Mouse (Mus musculus) hindbrain, embryonic 15.5 days (tissue): ENCODE measurements around the gene Rab28. TPM values are rescaled to one million over a fixed set of nuclear protein-coding genes. Genes with fewer than 3 reads are reported as not detected.

Experiments
- ATAC-seq: fragments of 200-750 bp; cut with Nextera tagmentation; 2 replicates; pipeline ENCODE4 v1.8.0; 2017; ENCODE audit warnings: low read depth, moderate number of reproducible peaks, moderate TSS enrichment; ENCODE audit not compliant: low FRiP score
- H3K27ac ChIP-seq: fragments of 300-500 bp; sonication (generic); replicated peaks from 2 replicates; pipeline ENCODE4 v1.5.1; 2015; ENCODE audit warnings: mild to moderate bottlenecking, inconsistent platforms
- H3K27me3 ChIP-seq: fragments of 300-500 bp; sonication (generic); 2 replicates; pipeline ENCODE4 v1.6.1; 2015; ENCODE audit warnings: control low read depth, inconsistent platforms
- H3K36me3 ChIP-seq: fragments of 300-500 bp; sonication (generic); 2 replicates; pipeline ENCODE4 v1.6.1; 2015; ENCODE audit warnings: control low read depth, inconsistent platforms
- H3K4me1 ChIP-seq: fragments of 300-500 bp; sonication (generic); replicated peaks from 2 replicates; pipeline ENCODE4 v1.6.1; 2015; ENCODE audit warnings: control low read depth, inconsistent platforms
- H3K4me2 ChIP-seq: fragments of 300-500 bp; sonication (generic); 2 replicates; pipeline ENCODE4 v1.6.1; 2015; ENCODE audit warnings: moderate library complexity, mild to moderate bottlenecking, inconsistent platforms
- H3K4me3 ChIP-seq: fragments of 300-500 bp; sonication (generic); 2 replicates; pipeline ENCODE4 v1.5.1; 2015; ENCODE audit warnings: mild to moderate bottlenecking, inconsistent platforms
- H3K9ac ChIP-seq: fragments of 300-500 bp; sonication (generic); 2 replicates; pipeline ENCODE4 v1.6.1; 2015; ENCODE audit warnings: inconsistent platforms
- H3K9me3 ChIP-seq: fragments of 300-500 bp; sonication (generic); 2 replicates; pipeline ENCODE4 v1.6.1; 2016; ENCODE audit warnings: control low read depth, inconsistent platforms
- WGBS: fragments of 180-500 bp; shearing (Covaris S2); methylation state at CpG from one replicate; pipeline ENCODE4 v1.1.7; 2015; 5-methylcytosine and 5-hydroxymethylcytosine counted together
- polyA plus RNA-seq: library from polyadenylated mRNA; unstranded; fragments of >200 nt; fragmentation: Nextera tagmentation; extraction: Ambion mirVana; gene quantifications from 2 replicates; pipeline ENCODE4 v1.2.1, GENCODE M21; 2015

Gene Rab28
- polyA plus RNA-seq = 58.3 and 61.9 TPM in 2 replicates

DNA sequence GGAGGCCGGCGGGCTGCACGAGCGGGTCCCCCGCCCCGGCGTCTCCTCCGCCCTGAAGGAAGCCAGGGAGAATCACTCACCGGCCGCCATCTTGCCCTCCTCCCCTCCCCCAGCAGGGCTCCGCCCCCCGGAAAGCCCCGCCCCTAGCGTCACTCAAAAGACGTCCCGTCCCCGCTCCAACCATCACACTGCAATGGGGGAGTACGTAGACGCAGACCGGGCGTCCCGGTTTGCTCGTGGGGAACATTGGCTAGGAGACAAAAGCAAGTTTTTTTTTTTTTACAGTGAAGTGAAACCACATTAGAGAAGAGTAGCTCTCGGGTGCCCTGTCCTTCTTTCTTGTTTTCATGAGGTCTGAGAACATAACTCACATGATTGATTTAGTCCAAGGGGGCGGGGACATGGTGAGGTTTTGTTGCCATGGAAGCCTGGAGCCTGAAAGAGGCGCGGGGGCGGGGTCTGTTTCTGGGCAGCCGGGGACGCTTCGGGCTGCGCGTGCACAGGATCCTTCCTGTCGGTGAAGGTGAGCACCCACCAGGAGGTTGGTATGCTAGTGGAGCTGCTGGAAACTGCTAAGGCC lies at the start of gene Rab28:
Rab28 (minus strand) TSS at position 107 of the 580 bp plus-strand sequence.
- Histone ChIP-seq H3K9ac (peak within 1 kb of the TSS; percentile 95), H3K27ac (peak within 1 kb of the TSS; percentile 94), H3K27me3 (no peaks in the 10 kb centered on the region), H3K4me3 (peak within 1 kb of the TSS; percentile 97), H3K9me3 (no peaks in the 10 kb centered on the region), H3K36me3 (no peaks in the 10 kb centered on the region), H3K4me2 (peak within 1 kb of the TSS; percentile 98), H3K4me1 (peaks cover 10% of the 10 kb centered on the region)
- ATAC-seq = peak; percentile 96
- under 1% methylated on average over 34 of the region's 34 CpGs for WGBS

DNA sequence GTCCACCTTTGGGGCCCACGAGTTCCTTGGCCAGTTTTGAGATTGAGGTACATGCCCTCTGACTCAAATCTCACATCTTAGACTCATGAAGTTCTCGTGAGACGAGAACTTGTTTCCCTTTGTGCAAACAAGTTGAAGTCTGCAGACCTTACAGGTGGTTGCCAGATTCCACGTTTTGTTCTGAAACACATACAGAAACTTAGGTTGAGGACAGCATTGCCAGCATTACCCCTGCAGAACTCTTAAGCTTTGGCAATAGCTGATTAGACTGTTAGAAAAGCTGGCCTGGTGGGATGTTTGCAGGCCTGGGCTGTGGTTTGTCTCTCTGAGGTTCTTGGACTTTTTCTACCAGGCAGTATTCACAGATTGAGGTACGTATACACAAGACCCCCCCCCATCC lies 49.4 kb upstream of the Rab28 start:
- H3K4me2 ChIP-seq = no peak overlapping the region
- H3K9me3 ChIP-seq = no peaks in the 10 kb centered on the region
- H3K27me3 ChIP-seq = peaks cover 93% of the 10 kb centered on the region
- WGBS = 4% methylated on average over 5 of the region's 5 CpGs
- ATAC-seq = no peak
- no peaks in the 10 kb centered on the region for H3K36me3 ChIP-seq
- H3K27ac ChIP-seq = no peak overlapping the region
- no peak overlapping the region for H3K9ac ChIP-seq
- H3K4me1 ChIP-seq = peaks cover 17% of the 10 kb centered on the region
- H3K4me3 ChIP-seq = no peak overlapping the region

DNA sequence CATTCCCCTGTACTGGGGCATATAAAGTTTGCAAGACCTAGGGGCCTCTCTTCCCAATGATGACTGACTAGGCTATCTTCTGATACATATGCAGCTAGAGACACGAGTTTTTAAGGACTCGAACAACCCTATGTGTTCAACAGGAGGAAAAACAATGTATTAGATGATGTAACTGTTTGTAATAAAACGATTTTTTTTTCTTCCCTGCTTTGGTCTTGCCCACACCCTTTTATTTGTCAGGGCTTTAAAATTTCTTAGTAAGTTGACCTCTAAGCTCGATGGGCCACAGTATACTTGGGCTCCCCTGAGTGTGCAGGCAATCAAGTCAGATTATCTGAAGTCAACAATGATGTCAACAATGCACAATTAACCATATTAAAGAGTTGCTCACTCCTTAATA lies 48.4 kb upstream of the Rab28 start:
- H3K9ac ChIP-seq = no peak overlapping the region
- whole genome bisulfite sequencing = 8% methylated on average over 4 of the region's 4 CpGs
- ATAC-seq = no peak
- H3K9me3 ChIP-seq = no peaks in the 10 kb centered on the region
- no peak overlapping the region for H3K4me2 ChIP-seq
- H3K27ac ChIP-seq = no peak overlapping the region
- H3K4me1 ChIP-seq = peaks cover 11% of the 10 kb centered on the region
- H3K4me3 ChIP-seq = no peak overlapping the region
- H3K27me3 ChIP-seq = peaks cover 93% of the 10 kb centered on the region
- H3K36me3 ChIP-seq = no peaks in the 10 kb centered on the region

DNA sequence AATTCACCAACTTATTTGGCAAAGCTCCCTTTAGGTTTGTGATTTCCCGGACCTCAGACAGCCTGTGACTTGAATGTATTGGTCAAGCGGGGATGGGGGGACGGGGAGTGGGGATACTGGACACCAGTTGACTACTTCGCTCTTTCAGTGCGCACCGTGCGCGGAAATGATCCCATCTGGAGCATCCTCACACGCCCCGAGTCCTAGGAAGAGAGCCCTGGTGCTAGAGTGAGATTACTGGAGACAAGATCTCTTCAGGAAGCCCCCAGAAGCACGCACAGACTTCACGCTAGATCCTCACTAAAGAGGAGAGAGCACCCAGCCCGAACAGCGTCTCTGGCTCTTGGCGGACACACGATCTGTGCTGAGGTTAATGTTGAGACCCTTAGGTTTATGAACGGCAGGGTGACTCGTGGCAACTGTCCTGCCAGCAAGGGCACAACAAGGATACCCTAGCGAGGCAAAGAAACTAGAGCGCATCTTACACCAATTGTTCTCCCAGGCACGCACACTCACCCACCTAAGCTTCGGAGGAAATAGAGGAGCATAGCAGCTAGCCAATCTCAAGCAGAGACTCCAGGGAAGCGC lies 47.5 kb upstream of the Rab28 start:
- Histone ChIP-seq H3K4me1 (peaks cover 7% of the 10 kb centered on the region; the same call in 1 of the 2 replicates), H3K9ac (no peak overlapping the region), H3K36me3 (no peaks in the 10 kb centered on the region), H3K4me3 (no peak overlapping the region), H3K4me2 (no peak overlapping the region), H3K27me3 (peaks cover 95% of the 10 kb centered on the region), H3K9me3 (no peaks in the 10 kb centered on the region), H3K27ac (no peak overlapping the region)
- ATAC-seq = no peak
- WGBS = 2% methylated on average over 23 of the region's 23 CpGs

DNA sequence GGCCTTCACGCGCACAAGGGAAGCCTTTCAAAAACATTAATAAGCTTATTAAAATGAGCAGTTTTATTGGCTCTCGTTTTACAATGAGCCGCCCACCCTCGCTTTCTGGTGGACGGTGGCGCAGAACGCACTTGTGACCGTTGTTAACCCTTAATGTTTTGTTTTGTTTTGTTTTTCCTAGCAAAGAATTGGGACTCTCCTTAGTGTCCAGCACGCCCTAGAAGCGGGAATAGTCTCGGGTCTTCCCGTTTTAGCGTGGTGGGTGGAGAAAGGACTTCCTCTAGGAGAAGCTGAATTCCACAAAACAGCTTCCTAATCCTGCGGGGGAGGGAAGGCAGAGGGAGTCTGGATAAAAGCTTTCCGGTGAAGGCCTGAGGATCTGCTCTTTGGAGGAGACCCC lies 46.9 kb upstream of the Rab28 start:
- Histone ChIP-seq H3K27ac (no peak overlapping the region), H3K4me1 (peaks cover 7% of the 10 kb centered on the region; the same call in 1 of the 2 replicates), H3K4me3 (no peak overlapping the region), H3K9ac (no peak overlapping the region), H3K36me3 (no peaks in the 10 kb centered on the region), H3K4me2 (peak overlapping the region; percentile 28; the same call in 1 of the 2 replicates), H3K27me3 (peaks cover 95% of the 10 kb centered on the region), H3K9me3 (no peaks in the 10 kb centered on the region)
- 0% methylated on average over 16 of the region's 16 CpGs for WGBS
- ATAC-seq = no peak

DNA sequence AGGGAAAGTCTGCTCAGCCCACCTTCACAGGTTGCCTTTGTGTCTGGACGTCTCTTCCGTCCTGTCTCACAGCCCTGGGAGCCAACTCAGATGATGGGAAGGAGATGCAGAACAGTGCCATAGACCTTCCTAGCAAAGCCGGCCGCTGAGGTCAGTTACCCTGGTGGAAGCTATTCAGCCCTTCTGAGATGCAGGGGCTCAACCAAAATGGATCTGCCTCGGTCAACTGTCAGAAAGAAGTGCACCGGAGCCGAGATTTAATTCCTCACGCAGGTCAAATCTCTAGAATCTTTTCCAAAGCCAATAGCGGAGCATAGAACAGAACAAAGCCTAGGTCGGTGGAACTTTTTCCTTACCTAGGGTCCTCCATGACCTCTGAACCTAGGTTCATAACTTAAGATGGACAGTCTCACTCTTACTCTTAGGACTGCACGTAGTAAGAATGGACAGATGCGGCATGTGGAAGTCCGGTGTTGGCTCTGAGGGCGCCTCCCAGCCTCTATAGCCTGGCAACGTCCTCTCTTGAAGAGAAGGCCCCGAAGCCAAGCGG lies 46.3 kb upstream of the Rab28 start:
- Histone ChIP-seq H3K9ac (no peak overlapping the region), H3K4me2 (peak overlapping the region; percentile 28; the same call in 1 of the 2 replicates), H3K36me3 (no peaks in the 10 kb centered on the region), H3K27ac (no peak overlapping the region), H3K4me1 (peaks cover 7% of the 10 kb centered on the region; the same call in 1 of the 2 replicates), H3K9me3 (no peaks in the 10 kb centered on the region), H3K4me3 (no peak overlapping the region), H3K27me3 (peaks cover 97% of the 10 kb centered on the region)
- WGBS = 1% methylated on average over 17 of the region's 17 CpGs
- no peak for ATAC-seq

DNA sequence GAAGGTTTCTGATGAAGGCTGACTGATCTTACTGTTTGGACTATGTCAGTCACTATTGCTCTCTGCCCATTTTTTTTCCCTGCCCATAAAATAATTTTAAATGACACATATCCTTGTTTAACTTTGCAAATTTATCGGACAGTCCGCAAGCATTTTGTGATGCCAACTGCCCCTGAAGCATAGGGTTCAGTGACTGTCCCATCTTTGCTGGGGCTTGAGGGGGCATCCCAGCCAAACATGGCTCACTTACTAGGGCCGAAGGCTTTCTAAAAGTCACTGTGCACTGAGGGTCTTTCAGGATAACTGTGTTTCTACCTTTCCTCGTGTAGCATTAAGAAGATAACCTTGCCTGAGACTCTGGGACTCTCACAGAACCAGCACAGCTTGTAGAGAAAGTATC lies 44.8 kb upstream of the Rab28 start:
- no peak overlapping the region for H3K9ac ChIP-seq
- no peaks in the 10 kb centered on the region for H3K36me3 ChIP-seq
- H3K4me2 ChIP-seq = no peak overlapping the region
- H3K4me1 ChIP-seq = peaks cover 7% of the 10 kb centered on the region; the same call in 1 of the 2 replicates
- H3K4me3 ChIP-seq = no peak overlapping the region
- no peak overlapping the region for H3K27ac ChIP-seq
- ATAC-seq = no peak
- H3K9me3 ChIP-seq = no peaks in the 10 kb centered on the region
- H3K27me3 ChIP-seq = peaks cover 97% of the 10 kb centered on the region
- 28% methylated on average over 4 of the region's 4 CpGs for WGBS

DNA sequence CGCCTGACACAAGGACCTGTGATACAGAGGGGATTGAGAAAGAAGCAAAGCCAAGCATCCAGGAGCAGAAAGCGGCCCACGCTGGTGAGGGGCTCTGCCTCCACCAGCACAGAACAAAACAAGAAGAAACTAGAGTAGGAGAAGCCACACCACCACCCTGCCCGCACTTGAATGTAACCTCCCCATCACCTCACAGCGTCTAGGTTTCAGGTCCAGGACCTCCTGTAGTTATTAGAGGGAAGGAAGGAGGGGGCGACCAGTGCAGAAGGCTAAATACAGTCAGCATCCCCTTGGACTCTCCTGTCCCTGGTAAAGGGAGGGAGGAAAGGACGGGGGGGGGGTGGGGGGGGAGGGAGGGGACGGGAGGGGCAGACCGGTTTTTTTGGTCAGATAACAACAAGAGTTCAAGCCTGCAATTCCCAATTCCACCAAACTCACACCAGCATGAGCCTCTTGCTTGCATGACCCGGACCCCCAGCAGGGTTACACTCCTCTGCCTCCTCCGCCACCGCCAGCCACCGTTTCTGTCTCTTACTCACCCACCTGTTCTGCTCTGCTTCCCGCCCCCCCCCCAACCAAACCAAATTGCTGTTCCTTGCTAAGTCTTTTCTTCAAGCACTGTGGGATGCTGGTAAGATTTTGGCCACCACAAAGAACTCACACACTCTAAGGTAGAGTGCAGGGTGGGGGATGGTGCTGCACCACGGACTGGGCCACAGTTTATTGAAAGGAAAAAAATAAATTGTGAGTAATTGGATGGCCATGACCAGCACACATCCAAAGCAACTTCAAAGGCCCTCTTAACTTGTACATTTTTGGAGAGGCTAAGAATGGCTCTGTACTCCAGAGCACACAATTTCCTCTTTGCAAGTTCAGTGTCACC lies 37.2 kb upstream of the Rab28 start:
- Histone ChIP-seq H3K36me3 (no peaks in the 10 kb centered on the region), H3K4me2 (no peak overlapping the region), H3K27ac (no peak overlapping the region), H3K27me3 (peaks cover 73% of the 10 kb centered on the region), H3K9me3 (no peaks in the 10 kb centered on the region), H3K4me3 (no peak overlapping the region), H3K4me1 (no peaks in the 10 kb centered on the region), H3K9ac (no peak overlapping the region)
- 6% methylated on average over 12 of the region's 15 CpGs for WGBS
- no peak for ATAC-seq

DNA sequence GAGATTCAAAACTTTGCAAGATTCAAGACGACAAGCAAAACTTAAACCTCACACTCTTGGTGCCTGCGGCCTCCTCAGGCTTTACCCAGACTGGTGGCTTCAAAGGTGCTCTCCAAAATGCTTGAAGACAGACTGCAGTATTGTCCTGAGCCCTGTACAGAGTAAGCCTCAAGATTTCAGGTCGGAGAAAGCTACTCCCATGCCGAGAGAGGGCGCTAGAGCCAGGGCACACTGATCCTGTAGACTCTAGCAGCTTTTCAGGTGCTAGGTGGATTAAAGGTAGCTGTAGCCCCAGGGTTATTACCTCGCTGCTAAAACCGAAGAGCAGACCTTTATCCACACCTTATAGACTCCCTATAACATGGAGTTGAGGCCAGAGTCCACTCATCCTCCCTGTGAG lies 36.3 kb upstream of the Rab28 start:
- H3K27ac ChIP-seq = no peak overlapping the region
- H3K36me3 ChIP-seq = no peaks in the 10 kb centered on the region
- H3K9me3 ChIP-seq = no peaks in the 10 kb centered on the region
- 13% methylated on average over 7 of the region's 7 CpGs for WGBS
- H3K4me2 ChIP-seq = no peak overlapping the region
- H3K27me3 ChIP-seq = peaks cover 64% of the 10 kb centered on the region
- ATAC-seq = no peak
- no peak overlapping the region for H3K9ac ChIP-seq
- no peaks in the 10 kb centered on the region for H3K4me1 ChIP-seq
- H3K4me3 ChIP-seq = no peak overlapping the region

DNA sequence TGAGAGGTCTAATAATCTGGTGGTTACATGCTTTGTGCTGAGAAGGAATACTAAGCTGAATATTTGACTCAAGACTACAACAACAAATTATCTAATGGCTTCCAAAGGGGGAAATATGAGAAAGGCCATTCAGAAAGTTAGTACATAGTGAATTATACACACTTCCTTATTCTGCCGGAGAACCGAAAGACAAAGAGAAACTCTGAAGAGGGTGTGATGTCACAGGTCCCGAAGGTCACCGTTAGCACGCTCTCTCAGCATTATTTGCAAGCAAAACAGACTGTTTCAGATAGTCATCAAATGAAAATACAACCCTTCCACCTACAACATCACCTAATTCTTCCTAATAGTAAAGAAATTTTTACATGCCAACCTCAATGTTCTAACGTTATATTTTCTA lies 30.9 kb upstream of the Rab28 start:
- ATAC-seq = no peak
- Histone ChIP-seq H3K9me3 (no peaks in the 10 kb centered on the region), H3K4me3 (no peak overlapping the region), H3K4me2 (no peak overlapping the region), H3K4me1 (no peaks in the 10 kb centered on the region), H3K27ac (no peak overlapping the region), H3K9ac (no peak overlapping the region), H3K36me3 (no peaks in the 10 kb centered on the region), H3K27me3 (peaks cover 11% of the 10 kb centered on the region)
- WGBS = 77% methylated on average over 6 of the region's 6 CpGs

DNA sequence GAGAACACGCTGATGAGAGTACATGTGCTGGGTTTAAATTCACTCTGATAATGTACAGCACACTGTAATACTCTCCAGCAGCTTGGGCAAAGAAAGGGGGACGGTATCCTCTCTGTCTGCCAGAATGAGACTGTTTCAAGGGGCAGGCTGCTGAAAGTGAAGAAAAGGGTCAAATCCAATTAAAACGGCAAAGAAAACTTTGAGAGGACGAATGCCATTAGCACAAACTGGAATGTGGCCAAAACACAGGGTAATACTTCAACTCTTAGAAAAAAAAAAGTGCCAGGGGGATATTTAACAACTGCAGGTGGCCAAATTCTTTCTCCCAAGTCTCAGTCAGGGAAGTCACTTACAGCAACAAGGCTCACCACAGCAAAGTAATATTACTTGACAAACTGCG lies 29.1 kb upstream of the Rab28 start:
- no peaks in the 10 kb centered on the region for H3K4me1 ChIP-seq
- WGBS = 58% methylated on average over 5 of the region's 5 CpGs
- H3K9ac ChIP-seq = no peak overlapping the region
- 0 out of 2 replicates have a peak, but pooled peaks cover under 1% of the 10 kb centered on the region for H3K27me3 ChIP-seq
- no peak overlapping the region for H3K4me3 ChIP-seq
- no peaks in the 10 kb centered on the region for H3K9me3 ChIP-seq
- no peak overlapping the region for H3K27ac ChIP-seq
- no peak overlapping the region for H3K4me2 ChIP-seq
- ATAC-seq = no peak
- no peaks in the 10 kb centered on the region for H3K36me3 ChIP-seq

DNA sequence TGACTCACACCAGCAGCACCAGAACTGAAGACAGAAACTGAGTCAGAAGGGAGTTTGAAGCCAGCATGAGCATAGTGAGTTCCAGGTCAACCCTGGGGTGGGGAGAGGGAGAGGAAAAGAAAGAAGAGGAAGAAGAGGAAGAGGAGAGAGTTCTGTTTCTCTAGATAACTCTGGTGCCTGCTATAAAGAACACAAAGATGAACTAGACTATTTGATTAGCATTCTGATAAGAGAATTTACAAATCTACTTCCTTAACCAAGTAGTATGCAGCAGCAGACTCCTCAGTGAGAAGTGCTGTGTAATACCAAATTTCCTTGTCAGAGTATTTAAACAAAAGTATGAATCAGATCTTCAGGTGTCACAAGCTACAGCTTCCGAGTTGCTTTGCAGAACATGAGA lies 19.1 kb upstream of the Rab28 start:
- H3K4me3 ChIP-seq = no peak overlapping the region
- ATAC-seq = no peak
- WGBS = 85% methylated on average over 1 of the region's 1 CpGs
- no peak overlapping the region for H3K4me2 ChIP-seq
- H3K27ac ChIP-seq = no peak overlapping the region
- H3K9ac ChIP-seq = no peak overlapping the region
- no peaks in the 10 kb centered on the region for H3K27me3 ChIP-seq
- no peaks in the 10 kb centered on the region for H3K36me3 ChIP-seq
- no peaks in the 10 kb centered on the region for H3K4me1 ChIP-seq
- H3K9me3 ChIP-seq = no peaks in the 10 kb centered on the region
